Mouse (Mus musculus): ENCODE measurements around the gene Fars2. TPM values are rescaled to one million over a fixed set of nuclear protein-coding genes. Genes with fewer than 3 reads are reported as not detected.

Fars2 gene
- polyA plus RNA-seq, 1 experiment from 2014 or later: 32.0 TPM

GRCm38 (mm10) chr13:36276194-36276593, 159.0 kb downstream of the Fars2 start:
- H3K9me3 ChIP-seq: no peaks in the 10 kb centered on the region
- WGBS: 90% methylated on average over 2 of the region's 2 CpGs
- H3K36me3 ChIP-seq: no peaks in the 10 kb centered on the region
- no peak overlapping the region for H3K4me2 ChIP-seq (replicated peaks)
- no peak overlapping the region for H3K27ac ChIP-seq
- H3K9ac ChIP-seq: no peak overlapping the region
- no peaks in the 10 kb centered on the region for H3K27me3 ChIP-seq
- no peak for ATAC-seq (ENCODE audit: insufficient number of reproducible peaks, insufficient read depth, low FRiP score, low TSS enrichment)
- no peak overlapping the region for H3K4me3 ChIP-seq
- H3K4me1 ChIP-seq: no peaks in the 10 kb centered on the region

DNA sequence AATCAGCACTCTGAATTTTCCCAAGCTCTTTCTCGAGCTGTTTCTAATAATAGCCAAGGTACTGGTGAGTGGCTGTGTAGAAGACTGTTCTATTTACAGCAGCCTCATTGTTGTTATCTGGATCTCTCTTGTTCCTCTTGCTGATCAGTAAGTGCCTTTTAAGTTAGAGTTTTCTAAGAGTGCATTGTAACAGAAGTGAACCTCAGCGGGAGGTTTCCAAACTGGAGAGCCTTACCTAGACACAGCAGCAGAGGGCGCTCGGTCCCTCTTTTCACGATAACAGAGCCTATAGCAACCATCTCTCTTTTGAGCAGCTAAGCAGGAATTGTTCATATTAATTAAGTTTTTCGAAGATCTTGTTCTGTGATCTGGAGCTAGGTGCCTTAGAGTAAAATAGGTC, 164.8 kb downstream of the Fars2 start:
- Histone ChIP-seq H3K4me1 (peaks cover 15% of the 10 kb centered on the region), H3K27ac (no peak overlapping the region), H3K9me3 (no peaks in the 10 kb centered on the region), H3K4me3 (no peak overlapping the region), H3K36me3 (no peaks in the 10 kb centered on the region), H3K27me3 (no peaks in the 10 kb centered on the region), H3K9ac (no peak overlapping the region), H3K4me2 (replicated peaks) (no peak overlapping the region)
- 3% methylated on average over 6 of the region's 6 CpGs for WGBS
- no peak for ATAC-seq (ENCODE audit: insufficient number of reproducible peaks, insufficient read depth, low FRiP score, low TSS enrichment)

GRCm38 (mm10) chr13:36282785-36283544, 165.8 kb downstream of the Fars2 start:
- ATAC-seq (ENCODE audit: insufficient number of reproducible peaks, insufficient read depth, low FRiP score, low TSS enrichment): peak; percentile 94
- Histone ChIP-seq H3K9ac (no peak overlapping the region), H3K9me3 (no peaks in the 10 kb centered on the region), H3K36me3 (no peaks in the 10 kb centered on the region), H3K4me1 (peaks cover 15% of the 10 kb centered on the region), H3K27ac (0 out of 2 replicates have a peak overlapping the region, but pooled peaks have one; percentile 30), H3K4me3 (no peak overlapping the region), H3K4me2 (replicated peaks) (no peak overlapping the region), H3K27me3 (no peaks in the 10 kb centered on the region)
- WGBS: 13% methylated on average over 7 of the region's 7 CpGs

DNA sequence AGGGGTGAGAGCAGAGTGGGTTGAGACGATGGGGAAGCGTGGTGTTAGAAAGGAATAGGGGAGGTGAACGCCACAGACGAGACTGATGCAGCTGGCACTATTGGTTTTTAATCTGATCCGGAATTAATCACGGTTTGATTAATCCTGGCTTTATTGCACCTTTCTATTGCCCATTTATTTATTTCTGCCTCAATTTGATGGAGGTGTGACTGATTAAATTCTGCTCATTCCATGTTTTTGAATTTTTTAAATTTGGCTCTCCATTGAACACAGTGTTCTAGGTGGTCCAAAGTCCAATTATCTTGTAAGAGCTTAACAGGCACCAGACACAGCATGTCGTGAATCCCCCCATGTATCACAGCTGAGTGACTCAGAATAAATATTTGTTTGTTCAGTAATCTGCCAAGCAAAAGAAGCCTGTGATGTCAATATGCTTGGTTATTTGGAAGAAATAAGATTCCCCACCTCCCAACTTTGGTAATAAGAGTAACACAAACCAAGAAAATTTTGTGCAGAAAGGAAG, 166.4 kb downstream of the Fars2 start:
- Histone ChIP-seq H3K9ac (no peak overlapping the region), H3K36me3 (no peaks in the 10 kb centered on the region), H3K9me3 (no peaks in the 10 kb centered on the region), H3K4me3 (no peak overlapping the region), H3K27ac (no peak overlapping the region), H3K4me2 (replicated peaks) (no peak overlapping the region), H3K4me1 (peaks cover 15% of the 10 kb centered on the region), H3K27me3 (no peaks in the 10 kb centered on the region)
- 30% methylated on average over 7 of the region's 7 CpGs for WGBS
- ATAC-seq (ENCODE audit: insufficient number of reproducible peaks, insufficient read depth, low FRiP score, low TSS enrichment): no peak; the same call in 1 of the 2 replicates

DNA sequence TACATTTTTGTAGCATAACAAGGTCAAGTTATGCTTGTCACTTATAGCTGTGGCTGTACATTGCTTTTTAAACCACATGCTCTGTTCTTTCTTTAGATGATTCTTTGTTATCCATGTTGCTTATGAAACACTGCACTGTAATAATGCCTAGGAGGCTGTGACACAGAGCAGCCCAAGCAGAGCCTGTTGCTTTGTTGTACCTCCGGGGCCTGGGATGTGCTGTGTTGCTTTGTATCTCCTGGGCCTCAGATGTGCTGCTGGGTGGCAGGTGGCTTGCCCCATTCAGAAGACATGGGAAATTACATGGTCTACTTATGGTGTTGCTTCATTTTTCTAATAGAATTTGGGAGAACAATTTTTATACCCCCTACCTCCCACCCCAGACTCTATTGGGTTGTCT, 166.9 kb downstream of the Fars2 start:
- no peak overlapping the region for H3K9ac ChIP-seq
- no peaks in the 10 kb centered on the region for H3K9me3 ChIP-seq
- 77% methylated on average over 1 of the region's 1 CpGs for WGBS
- H3K4me2 ChIP-seq (replicated peaks): no peak overlapping the region
- no peak for ATAC-seq (ENCODE audit: insufficient number of reproducible peaks, insufficient read depth, low FRiP score, low TSS enrichment)
- H3K27me3 ChIP-seq: no peaks in the 10 kb centered on the region
- no peak overlapping the region for H3K4me3 ChIP-seq
- no peak overlapping the region for H3K27ac ChIP-seq
- H3K4me1 ChIP-seq: peaks cover 15% of the 10 kb centered on the region
- H3K36me3 ChIP-seq: no peaks in the 10 kb centered on the region

DNA sequence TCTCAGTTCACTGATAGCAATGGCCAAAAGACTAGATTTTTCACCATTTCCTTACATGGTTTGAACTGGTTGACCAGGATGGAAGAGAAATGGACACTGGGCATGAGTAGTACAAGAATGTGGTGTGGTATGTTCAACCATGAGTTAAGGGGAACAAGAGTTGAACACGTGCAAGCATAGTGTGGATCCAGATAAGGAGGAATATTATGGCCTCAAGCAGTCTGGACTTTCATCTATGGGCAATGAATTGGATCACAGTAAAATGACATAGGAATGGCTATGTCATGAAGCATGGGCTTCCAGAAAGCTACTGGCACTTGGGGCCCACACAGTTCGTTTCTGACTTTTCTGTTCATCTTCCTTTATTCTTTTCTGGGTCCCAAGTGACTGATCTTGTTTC, 168.0 kb downstream of the Fars2 start:
- ATAC-seq (ENCODE audit: insufficient number of reproducible peaks, insufficient read depth, low FRiP score, low TSS enrichment): no peak
- Histone ChIP-seq H3K9me3 (no peaks in the 10 kb centered on the region), H3K4me1 (peaks cover 15% of the 10 kb centered on the region), H3K9ac (no peak overlapping the region), H3K27me3 (no peaks in the 10 kb centered on the region), H3K4me3 (no peak overlapping the region), H3K4me2 (replicated peaks) (no peak overlapping the region), H3K36me3 (no peaks in the 10 kb centered on the region), H3K27ac (no peak overlapping the region)
- 88% methylated on average over 2 of the region's 2 CpGs for WGBS

DNA sequence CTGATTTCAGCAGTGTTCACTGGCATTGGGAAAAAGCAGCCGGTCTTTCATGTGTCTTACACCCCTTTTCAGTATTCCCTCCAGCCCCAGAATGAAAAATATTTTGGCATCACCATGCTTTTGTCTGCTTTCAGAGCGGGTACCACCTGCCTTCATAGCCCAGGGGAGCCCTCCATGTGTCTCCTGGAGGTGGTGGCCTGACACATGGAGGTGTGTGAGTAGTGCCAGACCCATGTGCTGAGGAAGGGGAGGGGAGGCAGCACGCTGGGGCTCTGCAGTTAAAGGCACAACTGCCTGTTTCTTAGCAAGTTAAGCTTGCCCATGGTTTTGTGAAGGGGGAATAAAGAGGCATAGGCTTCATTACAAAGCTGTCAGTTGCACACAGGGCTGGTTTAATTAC, 176.3 kb downstream of the Fars2 start:
- H3K4me1 ChIP-seq: peaks cover 6% of the 10 kb centered on the region; the same call in 1 of the 2 replicates
- no peaks in the 10 kb centered on the region for H3K27me3 ChIP-seq
- no peak overlapping the region for H3K9ac ChIP-seq
- H3K27ac ChIP-seq: no peak overlapping the region
- H3K9me3 ChIP-seq: no peaks in the 10 kb centered on the region
- no peaks in the 10 kb centered on the region for H3K36me3 ChIP-seq
- H3K4me3 ChIP-seq: no peak overlapping the region
- 69% methylated on average over 3 of the region's 3 CpGs for WGBS
- ATAC-seq (ENCODE audit: insufficient number of reproducible peaks, insufficient read depth, low FRiP score, low TSS enrichment): no peak
- no peak overlapping the region for H3K4me2 ChIP-seq (replicated peaks)

DNA sequence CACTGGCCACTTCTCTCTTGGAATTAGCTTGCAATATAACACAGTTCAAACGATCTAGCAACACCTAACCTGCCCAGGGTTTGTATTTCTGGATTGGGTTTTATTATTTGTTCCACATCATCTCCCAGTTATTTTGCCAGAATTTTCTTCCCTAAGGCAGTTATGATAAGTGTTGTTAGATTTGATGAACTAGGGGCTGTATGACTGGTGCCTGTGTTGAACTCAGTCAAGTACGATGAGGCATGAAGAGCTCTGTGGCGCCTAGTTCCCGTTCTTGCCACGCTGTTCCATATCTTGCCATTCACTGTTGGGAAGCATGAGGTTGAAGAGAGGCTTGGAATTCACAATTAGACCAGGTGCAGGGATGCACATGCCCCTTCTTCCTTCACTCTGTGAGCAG, 177.3 kb downstream of the Fars2 start:
- 83% methylated on average over 5 of the region's 5 CpGs for WGBS
- ATAC-seq (ENCODE audit: insufficient number of reproducible peaks, insufficient read depth, low FRiP score, low TSS enrichment): no peak
- Histone ChIP-seq H3K9me3 (no peaks in the 10 kb centered on the region), H3K27me3 (no peaks in the 10 kb centered on the region), H3K4me1 (peaks cover 6% of the 10 kb centered on the region; the same call in 1 of the 2 replicates), H3K4me3 (no peak overlapping the region), H3K36me3 (no peaks in the 10 kb centered on the region), H3K9ac (no peak overlapping the region), H3K4me2 (replicated peaks) (no peak overlapping the region), H3K27ac (no peak overlapping the region)

- 33% methylated on average over 6 of the region's 6 CpGs for WGBS
- Histone ChIP-seq H3K4me3 (no peak overlapping the region), H3K9ac (no peak overlapping the region), H3K36me3 (no peaks in the 10 kb centered on the region), H3K4me1 (peaks cover 6% of the 10 kb centered on the region; the same call in 1 of the 2 replicates), H3K27me3 (no peaks in the 10 kb centered on the region), H3K27ac (peak overlapping the region; percentile 63; the same call in 1 of the 2 replicates), H3K4me2 (replicated peaks) (no peak overlapping the region), H3K9me3 (no peaks in the 10 kb centered on the region)
- ATAC-seq (ENCODE audit: insufficient number of reproducible peaks, insufficient read depth, low FRiP score, low TSS enrichment): peak; percentile 60; the same call in 1 of the 2 replicates
Observed at GRCm38 (mm10) chr13:36295848-36296247, 178.6 kb downstream of the Fars2 start.

- Histone ChIP-seq H3K27me3 (no peaks in the 10 kb centered on the region), H3K4me3 (no peak overlapping the region), H3K9ac (no peak overlapping the region), H3K36me3 (no peaks in the 10 kb centered on the region), H3K9me3 (no peaks in the 10 kb centered on the region), H3K27ac (no peak overlapping the region), H3K4me1 (peaks cover 6% of the 10 kb centered on the region; the same call in 1 of the 2 replicates), H3K4me2 (replicated peaks) (no peak overlapping the region)
- WGBS: 66% methylated on average over 4 of the region's 4 CpGs
- ATAC-seq (ENCODE audit: insufficient number of reproducible peaks, insufficient read depth, low FRiP score, low TSS enrichment): no peak
Observed at GRCm38 (mm10) chr13:36296574-36296973, 179.4 kb downstream of the Fars2 start.

- no peak for ATAC-seq (ENCODE audit: insufficient number of reproducible peaks, insufficient read depth, low FRiP score, low TSS enrichment)
- Histone ChIP-seq H3K4me3 (no peak overlapping the region), H3K4me1 (peaks cover 6% of the 10 kb centered on the region; the same call in 1 of the 2 replicates), H3K27ac (no peak overlapping the region), H3K9me3 (no peaks in the 10 kb centered on the region), H3K27me3 (no peaks in the 10 kb centered on the region), H3K36me3 (no peaks in the 10 kb centered on the region), H3K4me2 (replicated peaks) (no peak overlapping the region), H3K9ac (no peak overlapping the region)
- 69% methylated on average over 3 of the region's 3 CpGs for WGBS
Observed at GRCm38 (mm10) chr13:36297950-36298781, 181.0 kb downstream of the Fars2 start.

GRCm38 (mm10) chr13:36298782-36299031, 181.5 kb downstream of the Fars2 start:
- no peak overlapping the region for H3K4me2 ChIP-seq (replicated peaks)
- no peaks in the 10 kb centered on the region for H3K27me3 ChIP-seq
- H3K4me1 ChIP-seq: peaks cover 6% of the 10 kb centered on the region; the same call in 1 of the 2 replicates
- no peaks in the 10 kb centered on the region for H3K36me3 ChIP-seq
- H3K27ac ChIP-seq: no peak overlapping the region
- H3K4me3 ChIP-seq: no peak overlapping the region
- ATAC-seq (ENCODE audit: insufficient number of reproducible peaks, insufficient read depth, low FRiP score, low TSS enrichment): no peak
- H3K9me3 ChIP-seq: no peaks in the 10 kb centered on the region
- no peak overlapping the region for H3K9ac ChIP-seq

Measured in embryonic facial prominence, embryonic 12.5 days (tissue).